Mouse (Mus musculus) embryonic fibroblast, embryonic 13.5 days (primary cell): ENCODE results near the gene Raly.

Source experiments
- CTCF ChIP-seq: IDR thresholded peaks from 2 replicates; pipeline ENCODE4 v1.5.1; 2011; ENCODE audit warnings: mild to moderate bottlenecking, control low read depth, low read length, moderate library complexity, borderline replicate concordance; ENCODE audit not compliant: insufficient read depth
- POLR2A ChIP-seq: IDR thresholded peaks from 2 replicates; pipeline ENCODE4 v1.6.1; 2011; ENCODE audit warnings: low read depth, mild to moderate bottlenecking, control low read depth, low read length, moderate library complexity

GRCm38 (mm10) chr2:154869954-154870641, 79.2 kb downstream of the Raly start:
- TF ChIP-seq CTCF (no peak), POLR2A (no peak)
